Mouse (Mus musculus) megakaryocyte, embryonic 14.5 days (primary cell): ENCODE measurements around the gene Mapkapk5.

Source experiments
- FLI1 ChIP-seq: IDR thresholded peaks from 2 replicates; pipeline ENCODE4 v1.6.1; 2012; ENCODE audit warnings: low read length, inconsistent platforms, mixed read lengths
- GATA1 ChIP-seq: IDR thresholded peaks from 3 replicates; pipeline ENCODE4 v1.6.1; 2012; ENCODE audit warnings: mixed read lengths, low read length, inconsistent platforms, borderline replicate concordance

DNA sequence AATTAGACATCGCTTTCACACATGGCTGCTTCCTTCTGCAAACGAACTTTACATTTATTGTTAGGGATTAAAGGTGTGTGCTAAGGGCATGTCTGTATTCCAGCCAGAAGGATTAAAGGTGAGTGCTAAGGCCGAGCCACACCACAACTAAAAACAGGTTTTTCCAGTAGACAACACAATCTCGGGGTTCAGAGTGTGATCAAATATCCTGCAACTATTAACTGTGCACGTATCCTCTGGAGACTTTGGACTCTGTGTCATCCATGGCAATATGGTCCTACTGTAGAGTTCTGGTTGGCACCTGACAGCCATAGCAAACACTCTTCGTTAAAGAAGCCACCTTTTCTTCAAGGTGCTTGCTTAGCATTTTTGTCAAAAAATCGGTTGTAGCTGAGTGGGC lies 35.7 kb downstream of the Mapkapk5 start:
- no peak for TF ChIP-seq GATA1
- TF ChIP-seq FLI1 = no peak
